Mouse (Mus musculus) megakaryocyte progenitor cell, adult 5-6 weeks (primary cell): ENCODE data around the gene Sin3a. TPM values are rescaled to one million over a fixed set of nuclear protein-coding genes. Genes with fewer than 3 reads are reported as not detected.

Experiments used
- ATAC-seq: replicated peaks from 2 replicates; pipeline ENCODE4 v1.8.0; 2016; ENCODE audit warnings: mild to moderate bottlenecking, moderate TSS enrichment, inconsistent platforms; ENCODE audit not compliant: poor library complexity
- total RNA-seq, 2 experiments: library from RNA; stranded (forward) in 1 of 2; stranded (reverse) in 1 of 2; fragments of 157-497, 149-512 nt in 1 of 2; fragments of 200-1000 nt in 1 of 2; gene quantifications; 2 replicates each; pipeline versions ENCODE4 v1.2.3 to v1.2.4; 2015 to 2017

Gene Sin3a
- total RNA-seq, 2 experiments from 2014 or later = 81.3 to 89.2 TPM

GRCm38 (mm10) chr9:57158506-57158905, 86.7 kb downstream of the Sin3a start:
- ATAC-seq = no peak

GRCm38 (mm10) chr9:57162496-57162895, 90.7 kb downstream of the Sin3a start:
- ATAC-seq = peak; percentile 64

- no peak for ATAC-seq
Observed at GRCm38 (mm10) chr9:57163137-57163536, 91.3 kb downstream of the Sin3a start.

- no peak for ATAC-seq
Observed at GRCm38 (mm10) chr9:57166173-57166572, 94.3 kb downstream of the Sin3a start.

- no peak for ATAC-seq
Observed at GRCm38 (mm10) chr9:57168411-57168810, 96.6 kb downstream of the Sin3a start.

Other genes starting within 250 kb of the Sin3a start
- not detected in 2 replicates for gene Odf3l1, start 207.4 kb upstream of the Sin3a start, total RNA-seq (2015)
- gene Odf3l1, start 207.4 kb upstream of the Sin3a start, total RNA-seq (2017) = not detected in 2 replicates
- not detected in 2 replicates for gene Cspg4, start 207.0 kb upstream of the Sin3a start, total RNA-seq (2015)
- gene Cspg4, start 207.0 kb upstream of the Sin3a start, total RNA-seq (2017) = not detected in 2 replicates
- gene Snx33, start 143.7 kb upstream of the Sin3a start, total RNA-seq (2015) = 3.3 TPM in 2 replicates
- 2.8 TPM in 2 replicates for gene Snx33, start 143.7 kb upstream of the Sin3a start, total RNA-seq (2017)
- gene Imp3, start 134.6 kb upstream of the Sin3a start, total RNA-seq (2015) = 138 and 147 TPM in 2 replicates
- 68.5 and 77.3 TPM in 2 replicates for gene Imp3, start 134.6 kb upstream of the Sin3a start, total RNA-seq (2017)
- gene Snupn, start 121.2 kb upstream of the Sin3a start, total RNA-seq (2015) = 10.3 and 12.1 TPM in 2 replicates
- 9.0 and 9.4 TPM in 2 replicates for gene Snupn, start 121.2 kb upstream of the Sin3a start, total RNA-seq (2017)
- gene Ptpn9, start 77.1 kb upstream of the Sin3a start, total RNA-seq (2015) = 10.6 and 14.5 TPM in 2 replicates
- gene Ptpn9, start 77.1 kb upstream of the Sin3a start, total RNA-seq (2017) = 9.1 and 10.7 TPM in 2 replicates
- 42.4 and 53.8 TPM in 2 replicates for gene Man2c1, start 58.6 kb downstream of the Sin3a start, total RNA-seq (2015)
- 50.6 and 61.7 TPM in 2 replicates for gene Man2c1, start 58.6 kb downstream of the Sin3a start, total RNA-seq (2017)
- gene Neil1, start 76.3 kb downstream of the Sin3a start, total RNA-seq (2015) = 3.5 and 4.1 TPM in 2 replicates
- gene Neil1, start 76.3 kb downstream of the Sin3a start, total RNA-seq (2017) = 2.4 and 4.9 TPM in 2 replicates
- gene Commd4, start 86.3 kb downstream of the Sin3a start, total RNA-seq (2015) = 74.4 and 76.3 TPM in 2 replicates
- gene Commd4, start 86.3 kb downstream of the Sin3a start, total RNA-seq (2017) = 92.0 and 128 TPM in 2 replicates
- gene Trcg1, start 164.5 kb downstream of the Sin3a start, total RNA-seq (2015) = not detected in 2 replicates
- not detected in 2 replicates for gene Trcg1, start 164.5 kb downstream of the Sin3a start, total RNA-seq (2017)
- gene 1700017B05Rik, start 190.6 kb downstream of the Sin3a start, total RNA-seq (2015) = 33.8 and 42.4 TPM in 2 replicates
- 17.8 and 25.6 TPM in 2 replicates for gene 1700017B05Rik, start 190.6 kb downstream of the Sin3a start, total RNA-seq (2017)